Mouse (Mus musculus) megakaryocyte progenitor cell, adult 5-6 weeks (primary cell): Measurements from ENCODE around the gene Abhd17a. TPM values are rescaled to one million over a fixed set of nuclear protein-coding genes. Genes with fewer than 3 reads are reported as not detected.
A peak's percentile ranks its signal among the peaks of the same experiment; 100 is the strongest.

Experiments used
- ATAC-seq: replicated peaks from 2 replicates; pipeline ENCODE4 v1.8.0; 2016; ENCODE audit warnings: mild to moderate bottlenecking, moderate TSS enrichment, inconsistent platforms; ENCODE audit not compliant: poor library complexity
- total RNA-seq, 2 experiments: library from RNA; stranded (forward) in 1 of 2; stranded (reverse) in 1 of 2; fragments of 157-497, 149-512 nt in 1 of 2; fragments of 200-1000 nt in 1 of 2; gene quantifications; 2 replicates each; pipeline versions ENCODE4 v1.2.3 to v1.2.4; 2015 to 2017

Abhd17a gene
- total RNA-seq, 2 experiments from 2014 or later = 29.4 to 59.7 TPM

GRCm38 (mm10) chr10:80578131-80578750 is 11.9 kb downstream of the Abhd17a start:
- peak; percentile 51 for ATAC-seq

DNA sequence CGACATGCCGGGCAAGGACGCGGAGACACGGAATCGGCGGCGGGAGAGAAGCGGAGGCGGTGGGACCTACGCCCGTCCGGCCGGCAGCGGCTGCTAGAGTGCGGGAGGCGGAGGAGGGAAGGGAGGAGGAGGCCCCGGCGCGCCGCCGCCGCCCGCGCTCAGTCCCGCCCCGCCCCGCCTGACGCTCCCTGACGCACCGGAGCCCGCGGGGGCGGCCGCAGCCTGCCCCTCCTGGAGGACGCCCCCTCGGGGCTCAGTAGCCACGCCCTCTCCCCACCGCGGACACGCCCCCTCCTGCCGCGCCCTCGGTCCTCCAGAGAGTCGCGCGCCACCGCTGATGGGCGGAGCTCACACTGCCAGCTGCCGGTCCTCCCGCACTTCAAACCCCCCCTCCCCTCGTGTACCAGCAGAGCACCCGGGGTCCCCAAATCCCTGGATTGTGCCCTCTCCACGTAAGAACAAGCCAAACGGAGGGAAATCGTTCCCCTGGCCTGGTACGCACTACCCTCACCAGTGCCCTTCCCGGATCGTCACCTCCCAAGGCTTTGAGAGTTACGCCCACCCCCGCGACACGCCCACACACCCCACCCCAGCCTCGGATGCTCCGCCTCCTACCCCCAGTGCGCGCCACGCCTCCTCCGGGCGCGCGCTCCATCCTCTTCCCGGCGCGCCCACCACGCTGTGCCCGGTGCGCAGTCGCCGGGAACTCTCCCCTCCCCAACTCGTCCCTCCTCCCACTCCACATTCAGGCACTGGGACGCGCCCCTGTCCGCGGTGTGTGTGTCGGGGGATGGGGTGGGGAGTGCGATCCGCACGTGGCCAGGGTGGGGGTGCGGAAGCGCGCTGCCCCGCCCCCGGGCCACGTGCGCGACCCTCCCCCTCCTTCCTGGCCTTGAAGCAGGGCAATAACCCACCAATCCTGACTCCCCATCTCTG is 12.7 kb downstream of the Abhd17a start, which contains the start of gene Klf16:
Gene Klf16, minus strand, starts transcription at position 127 of the 936 bp plus-strand sequence.
- ATAC-seq = peak; percentile 68

- ATAC-seq = 0 out of 2 replicates have a peak, but pooled peaks have one; percentile 4
Observed at GRCm38 (mm10) chr10:80576351-80577194, 13.6 kb downstream of the Abhd17a start.

DNA sequence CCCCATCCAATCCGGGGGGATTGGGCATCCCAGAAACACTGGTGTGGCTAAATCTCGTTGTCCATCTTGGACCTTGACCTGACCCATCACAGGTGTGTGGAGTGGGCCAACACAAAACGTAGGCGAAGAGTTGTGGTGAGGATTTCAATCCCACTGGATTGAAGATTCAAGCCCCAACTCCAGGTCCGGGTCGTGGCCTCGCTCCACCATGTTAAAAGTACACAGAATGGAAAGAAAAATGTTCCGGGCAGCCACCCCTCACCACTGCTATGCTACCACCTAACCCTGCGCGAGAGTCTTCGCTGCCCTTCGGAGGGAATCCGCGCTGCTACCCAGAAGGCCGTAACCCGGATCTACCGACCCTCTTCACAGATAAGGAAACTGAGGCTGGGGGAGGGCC is 14.2 kb downstream of the Abhd17a start:
- ATAC-seq = no peak

GRCm38 (mm10) chr10:80574896-80575295 is 15.2 kb downstream of the Abhd17a start:
- ATAC-seq = no peak

DNA sequence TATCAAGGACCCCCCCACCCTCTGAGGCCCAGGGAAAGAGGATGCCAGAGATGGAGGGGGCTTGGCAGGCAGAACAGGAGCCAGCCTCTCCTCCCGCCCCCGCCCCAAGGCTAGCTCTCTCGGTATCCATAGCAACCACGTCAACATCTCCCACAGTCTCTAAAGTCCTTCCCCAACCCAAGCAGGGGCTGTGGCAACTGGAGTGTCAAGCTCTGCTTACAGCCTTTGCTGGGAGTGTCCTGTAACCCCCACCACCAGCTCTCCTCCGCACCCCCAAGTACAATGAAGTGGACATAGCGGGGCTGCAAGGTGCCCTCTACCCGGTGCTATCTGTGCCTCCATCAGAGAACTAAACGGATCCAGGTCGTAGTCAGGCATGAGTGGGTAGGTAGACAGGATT is 16.2 kb downstream of the Abhd17a start:
- no peak for ATAC-seq

DNA sequence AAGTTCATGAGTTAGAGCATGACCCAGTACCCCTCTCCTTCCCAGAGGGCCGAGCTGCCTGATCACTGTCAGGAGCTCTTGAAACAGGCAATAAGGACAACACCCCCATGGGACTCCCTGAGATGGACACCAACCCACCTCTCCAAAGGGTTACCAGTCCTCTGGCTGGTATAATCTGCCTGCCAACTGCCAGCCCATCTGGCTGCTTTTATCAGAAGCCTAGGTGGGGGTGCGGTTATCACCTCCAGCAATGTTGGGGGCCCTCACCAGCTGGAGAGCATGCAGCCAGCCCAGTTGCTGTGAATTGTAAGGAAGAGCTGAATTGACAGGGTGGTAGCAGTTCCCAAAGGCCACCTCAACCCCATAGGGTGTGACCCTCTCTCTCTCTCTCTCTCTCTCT is 17.7 kb downstream of the Abhd17a start:
- peak; percentile 24 for ATAC-seq

DNA sequence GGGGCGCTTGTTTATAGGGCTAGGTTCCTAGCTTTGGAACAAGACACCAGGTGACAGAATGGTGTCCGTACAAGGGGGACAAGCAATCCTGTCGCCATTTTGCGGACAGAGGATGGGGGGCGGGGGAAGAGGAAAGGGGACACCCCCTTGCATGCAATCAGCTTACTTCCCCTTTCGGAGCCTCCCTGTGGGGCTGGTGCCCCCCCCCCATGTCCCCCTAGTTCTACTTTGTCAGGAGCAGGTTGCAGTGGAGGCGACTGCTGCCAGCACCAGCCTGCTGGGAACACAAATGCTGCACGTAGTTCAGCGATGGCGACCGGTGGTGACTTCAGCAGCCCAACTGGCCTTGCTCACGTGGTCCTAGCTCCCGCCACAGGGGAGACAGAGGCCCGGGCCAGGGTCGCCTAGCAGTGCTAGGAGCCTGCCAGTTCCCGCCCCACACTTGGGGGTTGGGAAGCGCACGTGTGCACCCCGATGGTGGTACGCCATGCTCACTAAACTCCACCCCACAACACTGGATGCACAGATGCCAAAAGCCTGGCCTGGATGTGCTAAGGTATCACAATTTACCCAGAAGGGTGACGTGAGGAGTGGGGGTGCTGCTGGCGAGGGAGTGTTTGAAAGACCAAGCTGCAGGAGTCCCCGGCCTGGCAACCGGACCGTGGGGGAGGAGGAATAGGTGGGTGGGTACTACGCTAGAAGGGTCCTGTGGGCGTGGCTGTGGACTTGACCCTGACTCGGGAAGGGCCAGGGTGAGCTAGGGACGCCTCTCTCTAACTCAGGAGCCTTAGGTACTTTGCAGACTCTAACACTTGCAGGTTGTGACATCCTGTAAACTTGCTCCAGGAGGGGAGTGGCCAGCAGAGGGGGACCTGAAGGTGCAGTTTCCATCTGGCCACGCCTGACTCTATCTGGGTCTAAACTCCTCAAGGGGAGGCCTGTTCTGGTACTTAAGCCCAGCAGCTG is 19.0 kb downstream of the Abhd17a start:
- peak; percentile 19 for ATAC-seq

DNA sequence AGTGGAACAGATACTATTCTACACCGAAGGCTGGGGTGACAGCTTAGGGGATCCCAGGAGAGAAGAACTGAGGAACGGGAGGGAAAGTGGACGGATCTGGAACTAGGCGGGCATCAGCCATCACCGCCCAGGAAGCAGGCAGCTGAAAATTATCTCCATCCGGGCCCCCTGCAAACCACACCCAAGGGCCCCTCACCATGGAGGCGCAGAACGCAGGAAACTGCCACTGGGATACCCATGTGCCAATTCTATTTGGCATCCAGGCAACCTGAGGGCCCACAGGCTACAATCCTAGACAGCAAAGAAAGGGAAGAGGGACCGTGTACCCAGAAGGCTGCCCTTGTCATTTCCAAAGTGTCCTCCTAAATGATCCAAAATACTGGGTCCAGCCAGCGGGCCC is 19.7 kb downstream of the Abhd17a start:
- ATAC-seq = no peak

DNA sequence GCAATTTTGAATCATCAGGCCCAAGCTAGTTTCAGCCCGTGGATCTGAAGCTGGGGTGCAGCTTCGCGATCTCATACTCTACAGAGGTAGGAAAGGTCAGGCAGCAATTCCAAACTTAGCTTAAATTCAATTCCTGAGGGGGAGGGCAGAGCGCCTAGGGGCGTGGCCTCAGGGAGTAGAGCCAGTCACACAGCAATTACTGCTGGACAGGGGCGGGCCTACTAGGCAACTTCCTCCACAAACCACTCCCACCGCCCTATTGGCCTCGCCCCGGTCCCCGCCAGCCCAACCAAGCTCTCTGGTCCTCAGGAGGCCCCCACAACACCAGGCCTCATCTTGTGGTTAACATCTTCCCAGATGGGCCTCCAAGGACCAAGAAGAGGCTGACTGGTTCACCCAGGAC is 20.5 kb downstream of the Abhd17a start:
- ATAC-seq = peak; percentile 71

DNA sequence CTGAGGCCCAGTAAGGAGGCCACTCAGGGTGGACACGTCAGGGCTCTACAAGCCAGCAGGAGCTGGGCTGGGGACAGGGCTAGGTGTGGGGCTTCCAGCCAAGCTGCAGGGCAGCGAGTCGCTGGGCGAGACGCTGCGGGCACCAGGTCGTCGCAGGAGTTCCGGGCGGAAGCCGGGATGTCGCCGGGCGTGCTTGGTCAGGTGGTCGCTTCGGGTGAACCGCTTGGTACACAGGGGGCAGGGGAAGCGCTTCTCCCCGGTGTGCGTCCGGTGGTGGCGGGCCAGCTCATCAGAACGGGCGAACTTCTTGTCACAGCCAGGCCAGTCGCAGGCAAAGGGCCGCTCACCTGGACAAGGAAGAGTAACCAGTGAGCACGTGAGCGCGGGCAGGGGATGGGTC is 21.3 kb downstream of the Abhd17a start:
- no peak for ATAC-seq

- peak; percentile 63 for ATAC-seq
Observed at GRCm38 (mm10) chr10:80566375-80567092, 23.6 kb downstream of the Abhd17a start.

GRCm38 (mm10) chr10:80561116-80561944 is 28.8 kb downstream of the Abhd17a start, which contains the start of gene Rexo1:
TSS of gene Rexo1 (minus strand) at chr10:80561560.
- ATAC-seq = peak; percentile 78

GRCm38 (mm10) chr10:80560621-80561020 is 29.5 kb downstream of the Abhd17a start:
- no peak; the same call in 1 of the 2 replicates for ATAC-seq

DNA sequence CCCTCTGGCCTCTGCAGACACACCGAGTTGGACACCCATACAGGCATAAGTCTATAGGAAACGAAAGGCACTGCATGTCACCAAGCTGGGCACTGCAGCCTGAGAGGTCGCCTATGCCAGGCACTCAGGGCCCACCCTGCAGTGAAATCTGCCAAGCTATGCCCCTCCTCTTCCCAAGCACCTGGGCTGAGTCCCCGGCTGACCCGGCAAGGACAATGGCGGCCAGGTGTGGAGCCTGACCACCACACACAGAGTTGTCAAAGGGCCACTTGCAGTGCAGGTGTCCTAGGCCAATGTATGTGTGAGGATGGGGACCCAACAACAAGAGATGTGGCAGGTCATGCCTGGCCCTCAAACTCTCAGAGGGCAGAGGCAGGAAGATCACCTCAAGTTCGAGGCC is 30.7 kb downstream of the Abhd17a start:
- ATAC-seq = no peak

- ATAC-seq = peak; percentile 33
Observed at GRCm38 (mm10) chr10:80557346-80557965, 32.7 kb downstream of the Abhd17a start.

DNA sequence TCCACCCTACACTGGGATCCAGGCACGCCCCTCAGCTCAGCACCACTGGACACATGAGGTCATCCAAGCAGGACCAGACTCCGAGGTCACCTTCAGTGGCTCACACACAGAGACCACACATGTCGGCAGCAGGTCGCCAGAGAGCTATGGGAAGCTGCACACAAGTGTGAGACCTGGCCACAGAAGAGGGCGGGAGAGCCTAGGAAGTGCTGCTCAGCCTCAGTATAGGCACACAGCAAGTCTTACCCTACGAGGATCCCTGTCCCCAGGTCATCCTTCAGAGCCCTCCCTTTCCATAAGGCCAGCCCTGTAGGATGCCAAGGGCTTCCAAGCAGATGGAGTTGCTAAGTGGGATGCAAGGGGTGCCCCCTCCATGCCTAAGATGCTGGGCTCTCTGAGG is 36.1 kb downstream of the Abhd17a start:
- no peak for ATAC-seq

- peak; percentile 84 for ATAC-seq
Observed at GRCm38 (mm10) chr10:80553575-80553974, 36.6 kb downstream of the Abhd17a start.
